Mouse (Mus musculus) limb, embryonic 10.5 days (tissue): ENCODE results near the gene Mfrp. TPM values are rescaled to one million over a fixed set of nuclear protein-coding genes. Genes with fewer than 3 reads are reported as not detected.
"Not testable (repeated sequence)": the region's sequence is repeated elsewhere in the genome, so short reads cannot be mapped to it uniquely, and the experiment has no call there.

ENCODE experiments used
- DNase-seq: peaks from one replicate; pipeline ENCODE4 v3.0.0-alpha.2; 2017; ENCODE audit warnings: low spot score
- H3K27ac ChIP-seq: fragments of 300-500 bp; sonication (generic); 2 replicates; pipeline ENCODE4 v1.5.1; 2016; ENCODE audit warnings: mild to moderate bottlenecking
- H3K27me3 ChIP-seq: fragments of 300-500 bp; sonication (generic); 2 replicates; pipeline ENCODE4 v1.6.1; 2016; ENCODE audit warnings: low read depth, mild to moderate bottlenecking; ENCODE audit not compliant: poor library complexity, severe bottlenecking
- H3K36me3 ChIP-seq: fragments of 300-500 bp; sonication (generic); 2 replicates; pipeline ENCODE4 v1.6.1; 2016; ENCODE audit warnings: mild to moderate bottlenecking, moderate library complexity
- H3K4me1 ChIP-seq: fragments of 300-500 bp; sonication (generic); 2 replicates; pipeline ENCODE4 v1.6.1; 2016
- H3K4me3 ChIP-seq: fragments of 300-500 bp; sonication (generic); 2 replicates; pipeline ENCODE4 v1.5.1; 2016; ENCODE audit warnings: mild to moderate bottlenecking, moderate library complexity
- H3K9me3 ChIP-seq: fragments of 300-500 bp; sonication (generic); replicated peaks from 2 replicates; pipeline ENCODE4 v1.6.1; 2016; ENCODE audit warnings: mild to moderate bottlenecking
- WGBS: fragments of 180-500 bp; shearing (Covaris S2); methylation state at CpG from one replicate; pipeline ENCODE4 v1.1.7; 2016; 5-methylcytosine and 5-hydroxymethylcytosine counted together
- polyA plus RNA-seq: library from polyadenylated mRNA; unstranded; fragments of >200 nt; fragmentation: Nextera tagmentation; extraction: Ambion mirVana; gene quantifications from 2 replicates; pipeline ENCODE4 v1.2.1, GENCODE M21; 2016

Gene Mfrp
- polyA plus RNA-seq, 1 experiment from 2014 or later, result 0.13 TPM

DNA sequence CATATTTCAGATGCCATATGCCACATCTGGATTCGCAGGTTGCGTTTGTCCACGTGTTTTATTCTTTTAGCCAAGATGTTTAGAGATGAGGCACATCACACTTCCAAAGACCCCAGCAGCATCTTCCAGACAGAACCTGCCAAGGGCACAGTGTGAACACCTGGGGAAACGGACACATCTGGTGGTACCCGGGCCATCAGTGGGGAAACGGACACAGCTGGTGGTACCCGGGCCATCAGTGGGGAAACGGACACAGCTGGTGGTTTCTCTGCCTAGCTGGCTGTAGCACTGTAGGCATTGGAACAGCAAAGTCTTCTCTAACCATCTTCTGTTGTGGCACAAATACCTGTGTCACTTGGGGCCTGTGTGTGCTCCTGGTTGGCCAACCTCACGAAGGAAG lies 5.7 kb upstream of the Mfrp start:
- no peak for DNase-seq
- Histone ChIP-seq H3K27ac (no peak overlapping the region), H3K36me3 (peaks cover 29% of the 10 kb centered on the region), H3K4me3 (no peak overlapping the region), H3K9me3 (no peaks in the 10 kb centered on the region), H3K27me3 (no peaks in the 10 kb centered on the region), H3K4me1 (peaks cover 9% of the 10 kb centered on the region)
- 93% methylated on average over 9 of the region's 9 CpGs for WGBS

DNA sequence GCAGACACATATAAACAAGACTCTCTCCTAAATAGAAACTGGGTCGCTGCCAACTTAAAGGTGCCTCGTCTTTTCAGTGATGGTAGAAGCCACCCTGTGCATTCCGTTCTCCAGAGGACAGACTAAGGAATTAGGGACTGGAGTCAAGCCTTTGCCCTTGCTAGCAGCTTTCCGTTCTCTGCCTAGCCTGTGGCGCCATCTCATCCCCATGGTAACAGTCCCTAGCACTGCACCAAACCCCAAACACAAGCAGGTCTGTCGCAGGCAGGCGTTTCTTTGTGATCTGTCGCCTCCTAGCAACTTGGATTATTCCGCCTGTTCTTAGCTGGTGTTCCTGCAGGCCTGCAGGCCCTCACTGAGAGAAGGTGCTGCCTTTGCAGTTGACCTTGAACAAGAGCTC lies 5.0 kb upstream of the Mfrp start:
- Histone ChIP-seq H3K27me3 (no peaks in the 10 kb centered on the region), H3K27ac (no peak overlapping the region), H3K4me1 (peaks cover 13% of the 10 kb centered on the region), H3K9me3 (no peaks in the 10 kb centered on the region), H3K36me3 (peaks cover 28% of the 10 kb centered on the region), H3K4me3 (no peak overlapping the region)
- WGBS, result 38% methylated on average over 9 of the region's 9 CpGs
- no peak for DNase-seq

DNA sequence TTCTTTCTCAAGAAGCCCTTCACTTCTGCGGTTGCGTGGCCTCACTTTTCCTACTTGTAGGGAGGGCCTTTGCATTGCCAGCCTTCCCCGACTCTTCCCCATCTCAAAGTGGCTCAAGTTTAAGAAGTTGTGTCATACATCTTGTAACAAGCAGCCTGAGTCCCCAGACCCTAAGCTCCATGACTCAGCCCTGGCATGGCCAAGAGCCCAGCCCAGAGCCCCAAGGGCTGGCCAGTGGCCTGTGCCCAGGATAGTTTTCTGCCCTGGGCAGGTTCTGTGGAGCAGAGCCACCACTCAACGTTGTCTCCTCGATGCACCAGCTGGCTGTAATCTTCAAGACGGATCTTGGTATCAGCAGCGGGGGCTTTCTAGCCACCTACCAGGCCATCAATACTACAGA lies 3.4 kb downstream of the Mfrp start:
- no peaks in the 10 kb centered on the region for H3K9me3 ChIP-seq
- H3K4me1 ChIP-seq, result peaks cover 55% of the 10 kb centered on the region
- no peak for DNase-seq
- no peak overlapping the region for H3K27ac ChIP-seq
- WGBS, result 94% methylated on average over 7 of the region's 7 CpGs
- no peaks in the 10 kb centered on the region for H3K27me3 ChIP-seq
- H3K36me3 ChIP-seq, result peaks cover 82% of the 10 kb centered on the region
- no peak overlapping the region for H3K4me3 ChIP-seq

DNA sequence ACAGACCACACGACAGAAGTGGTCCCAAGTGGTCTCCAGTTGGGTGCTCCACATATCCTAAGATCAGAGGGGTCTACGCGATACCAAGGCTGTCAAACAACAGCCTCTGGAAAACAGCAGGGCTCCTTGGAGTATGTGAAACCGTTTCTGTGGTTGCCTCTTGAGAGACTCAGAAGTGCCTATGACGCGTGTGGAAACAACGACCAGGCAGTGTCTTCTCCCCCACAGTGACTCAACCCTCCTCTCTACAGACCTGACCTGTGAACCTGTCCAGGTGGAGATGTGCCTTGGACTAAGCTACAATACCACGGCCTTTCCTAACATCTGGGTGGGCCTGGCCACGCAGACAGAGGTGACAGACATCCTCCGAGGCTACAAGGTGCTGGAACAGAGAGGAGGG lies 4.3 kb downstream of the Mfrp start:
- Histone ChIP-seq H3K27me3 (no peaks in the 10 kb centered on the region), H3K4me3 (no peak overlapping the region), H3K9me3 (no peaks in the 10 kb centered on the region), H3K36me3 (peaks cover 86% of the 10 kb centered on the region), H3K27ac (no peak overlapping the region), H3K4me1 (peaks cover 64% of the 10 kb centered on the region)
- no peak for DNase-seq
- 89% methylated on average over 10 of the region's 10 CpGs for WGBS

DNA sequence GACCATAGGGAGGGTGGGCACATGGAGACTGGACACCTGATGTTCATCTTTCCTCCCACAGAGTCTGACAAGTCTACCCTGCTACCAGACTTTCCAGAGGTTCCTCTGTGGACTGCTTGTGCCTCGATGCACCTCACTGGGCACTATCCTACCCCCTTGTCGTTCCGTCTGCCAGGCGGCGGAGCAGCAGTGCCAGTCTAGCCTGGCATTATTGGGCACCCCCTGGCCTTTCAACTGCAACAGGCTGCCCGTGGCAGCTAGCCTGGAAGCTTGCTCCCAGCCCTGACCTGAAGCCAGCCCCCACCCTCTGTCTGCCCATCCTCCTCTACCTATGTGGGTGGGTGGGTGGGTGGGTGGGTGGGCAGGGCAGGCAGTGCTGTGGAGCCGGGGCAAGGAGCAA lies 4.7 kb downstream of the Mfrp start:
- Histone ChIP-seq H3K9me3 (no peaks in the 10 kb centered on the region), H3K4me3 (no peak overlapping the region), H3K27ac (no peak overlapping the region), H3K27me3 (no peaks in the 10 kb centered on the region), H3K4me1 (peaks cover 64% of the 10 kb centered on the region), H3K36me3 (peaks cover 85% of the 10 kb centered on the region)
- no peak for DNase-seq
- 92% methylated on average over 7 of the region's 7 CpGs for WGBS

DNA sequence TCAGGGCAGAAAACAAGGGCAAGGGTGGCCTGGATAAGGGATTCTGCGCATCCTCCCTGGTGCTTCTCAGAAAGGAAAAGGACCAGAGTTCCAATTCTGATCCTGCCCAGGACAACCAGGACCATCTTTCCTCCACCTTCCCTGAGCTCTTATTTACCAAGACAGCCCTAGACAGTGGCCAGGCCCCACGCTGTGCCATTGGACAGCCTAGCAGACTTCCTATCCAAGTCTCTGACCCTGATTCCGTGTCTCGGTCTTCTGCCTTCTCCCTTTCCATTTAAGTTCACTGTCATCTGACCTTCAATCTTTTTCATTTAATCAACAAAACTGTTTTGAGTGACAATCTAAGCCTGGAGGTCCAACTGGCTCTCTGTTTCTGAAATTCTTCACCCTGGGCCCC lies 5.1 kb downstream of the Mfrp start:
- Histone ChIP-seq H3K4me1 (peaks cover 61% of the 10 kb centered on the region), H3K36me3 (peaks cover 81% of the 10 kb centered on the region), H3K4me3 (no peak overlapping the region), H3K9me3 (no peaks in the 10 kb centered on the region), H3K27ac (peak overlapping the region; percentile 47; the same call in 1 of the 2 replicates), H3K27me3 (no peaks in the 10 kb centered on the region)
- WGBS, result 87% methylated on average over 4 of the region's 4 CpGs
- no peak for DNase-seq

DNA sequence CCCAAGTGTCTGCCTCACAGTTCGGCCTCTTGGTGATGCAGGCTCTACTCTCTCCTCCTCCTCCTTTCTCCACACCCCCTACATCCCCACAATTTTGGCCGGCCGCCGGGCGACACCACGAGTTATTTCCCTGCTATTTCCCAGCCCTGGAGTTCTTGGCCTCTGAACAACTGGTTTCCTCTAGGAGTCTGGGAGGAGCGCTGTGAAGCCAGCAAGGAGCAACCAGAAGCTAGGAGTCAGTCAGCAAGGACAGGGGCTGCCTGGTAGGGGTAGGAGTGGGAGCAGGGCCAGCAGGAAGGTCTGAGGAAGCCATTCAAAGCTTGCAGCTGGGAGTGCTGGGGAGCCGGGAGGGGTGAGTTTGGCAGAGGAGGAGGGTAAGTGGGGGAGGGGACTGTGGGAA lies 5.6 kb downstream of the Mfrp start, which contains the start of gene C1qtnf5:
Gene C1qtnf5, plus strand, starts transcription at position 136 of the 400 bp plus-strand sequence.
- Histone ChIP-seq H3K9me3 (no peaks in the 10 kb centered on the region), H3K27ac (peak within 1 kb of the TSS; percentile 47), H3K4me1 (peaks cover 61% of the 10 kb centered on the region), H3K27me3 (no peaks in the 10 kb centered on the region), H3K36me3 (peaks cover 79% of the 10 kb centered on the region), H3K4me3 (peak within 1 kb of the TSS; percentile 16; the same call in 1 of the 2 replicates)
- 36% methylated on average over 8 of the region's 8 CpGs for WGBS
- no peak for DNase-seq

DNA sequence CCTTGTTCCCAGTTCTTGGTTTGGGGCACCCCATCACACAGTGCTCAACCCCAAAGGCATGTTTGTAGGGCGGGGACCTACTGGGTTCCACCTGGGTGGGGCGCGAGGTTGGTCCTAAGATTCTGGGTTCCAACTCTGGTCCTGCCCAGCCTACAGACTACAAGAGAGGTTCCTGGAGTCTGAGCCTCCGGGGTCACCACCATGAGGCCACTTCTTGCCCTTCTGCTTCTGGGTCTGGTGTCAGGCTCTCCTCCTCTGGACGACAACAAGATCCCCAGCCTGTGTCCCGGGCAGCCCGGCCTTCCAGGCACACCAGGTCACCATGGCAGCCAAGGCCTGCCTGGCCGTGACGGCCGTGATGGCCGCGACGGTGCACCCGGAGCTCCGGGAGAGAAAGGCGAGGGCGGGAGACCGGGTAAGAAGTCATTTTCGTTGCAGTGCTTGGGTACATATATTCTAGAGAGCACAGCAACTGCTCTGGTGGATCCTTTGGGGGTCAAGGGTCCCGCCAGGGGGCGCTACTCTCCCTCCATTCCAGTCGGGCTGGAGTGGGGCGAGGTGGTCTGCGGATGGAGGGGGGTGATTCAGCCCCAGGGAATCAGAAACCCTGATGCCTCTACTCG lies 6.1 kb downstream of the Mfrp start:
- H3K9me3 ChIP-seq, result no peaks in the 10 kb centered on the region
- peak; percentile 65 for DNase-seq
- H3K36me3 ChIP-seq, result peaks cover 74% of the 10 kb centered on the region
- WGBS, result 43% methylated on average over 25 of the region's 25 CpGs
- H3K27ac ChIP-seq, result peak overlapping the region; percentile 47
- peaks cover 61% of the 10 kb centered on the region for H3K4me1 ChIP-seq
- H3K4me3 ChIP-seq, result peak overlapping the region; percentile 16; the same call in 1 of the 2 replicates
- H3K27me3 ChIP-seq, result no peaks in the 10 kb centered on the region

DNA sequence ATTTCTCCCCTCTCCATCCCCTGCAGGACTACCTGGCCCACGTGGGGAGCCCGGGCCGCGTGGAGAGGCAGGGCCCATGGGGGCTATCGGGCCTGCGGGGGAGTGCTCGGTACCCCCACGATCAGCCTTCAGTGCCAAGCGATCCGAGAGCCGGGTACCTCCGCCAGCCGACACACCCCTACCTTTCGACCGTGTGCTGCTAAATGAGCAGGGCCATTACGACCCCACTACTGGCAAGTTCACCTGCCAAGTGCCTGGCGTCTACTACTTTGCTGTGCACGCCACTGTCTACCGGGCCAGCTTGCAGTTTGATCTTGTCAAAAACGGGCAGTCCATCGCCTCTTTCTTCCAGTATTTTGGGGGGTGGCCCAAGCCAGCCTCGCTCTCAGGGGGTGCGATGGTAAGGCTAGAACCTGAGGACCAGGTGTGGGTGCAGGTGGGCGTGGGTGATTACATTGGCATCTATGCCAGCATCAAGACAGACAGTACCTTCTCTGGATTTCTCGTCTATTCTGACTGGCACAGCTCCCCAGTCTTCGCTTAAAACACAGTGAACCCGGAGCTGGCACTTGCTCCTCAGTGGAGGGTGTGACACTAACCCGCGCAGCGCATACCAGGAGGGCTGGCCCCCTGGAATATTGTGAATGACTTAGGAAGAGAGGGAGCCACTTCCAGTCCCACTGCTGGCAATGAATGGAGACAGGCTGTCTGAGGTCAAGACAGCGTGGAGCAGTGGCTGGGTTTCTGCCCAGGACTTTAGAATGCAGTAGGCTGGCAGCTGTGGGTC lies 6.9 kb downstream of the Mfrp start:
- Histone ChIP-seq H3K36me3 (peaks cover 67% of the 10 kb centered on the region), H3K4me1 (peaks cover 59% of the 10 kb centered on the region), H3K4me3 (peak overlapping the region; percentile 37; the same call in 1 of the 2 replicates), H3K27ac (0 out of 2 replicates have a peak overlapping the region, but pooled peaks have one; percentile 46), H3K27me3 (no peaks in the 10 kb centered on the region), H3K9me3 (no peaks in the 10 kb centered on the region)
- no peak for DNase-seq
- WGBS, result 83% methylated on average over 30 of the region's 31 CpGs

DNA sequence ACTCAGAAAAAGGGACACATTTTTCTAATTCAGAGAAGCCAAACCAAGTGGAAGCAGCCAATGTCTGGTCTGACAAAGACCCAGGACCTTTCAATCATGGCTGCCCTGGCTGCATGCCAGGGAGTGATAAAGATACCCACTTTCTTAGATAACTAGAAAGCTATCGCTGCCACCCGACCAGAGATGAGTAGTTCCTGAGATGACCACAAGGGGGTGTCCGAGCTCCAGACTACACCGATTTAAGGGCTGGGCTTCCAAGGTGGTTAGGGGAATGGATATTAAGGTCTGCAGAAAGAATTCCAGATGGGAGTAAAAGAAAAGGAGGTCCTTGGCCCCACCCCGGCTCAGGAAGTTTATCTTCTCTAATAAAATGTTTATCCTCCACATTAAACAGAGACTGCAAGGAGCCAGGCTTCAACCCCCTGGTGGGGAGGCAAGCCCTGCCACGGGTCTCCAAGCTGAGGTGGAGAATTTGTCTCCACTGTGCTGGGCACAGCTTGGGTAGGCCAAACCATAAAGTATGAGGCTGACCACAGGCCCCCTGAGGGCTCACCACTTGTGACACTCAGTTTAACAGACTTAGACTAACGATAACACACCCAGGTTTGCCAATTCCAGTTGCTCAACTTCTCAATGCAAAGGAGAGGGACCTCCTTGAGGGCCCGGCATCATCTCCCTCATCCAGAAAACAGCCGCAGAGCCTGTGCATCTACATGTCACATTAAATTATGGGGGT lies 8.0 kb downstream of the Mfrp start:
- DNase-seq, result peak; percentile 81
- H3K36me3 ChIP-seq, result peaks cover 60% of the 10 kb centered on the region
- H3K9me3 ChIP-seq, result no peaks in the 10 kb centered on the region
- no peaks in the 10 kb centered on the region for H3K27me3 ChIP-seq
- peak overlapping the region; percentile 37 for H3K4me3 ChIP-seq
- 28% methylated on average over 9 of the region's 9 CpGs for WGBS
- H3K27ac ChIP-seq, result no peak overlapping the region
- H3K4me1 ChIP-seq, result peaks cover 59% of the 10 kb centered on the region

DNA sequence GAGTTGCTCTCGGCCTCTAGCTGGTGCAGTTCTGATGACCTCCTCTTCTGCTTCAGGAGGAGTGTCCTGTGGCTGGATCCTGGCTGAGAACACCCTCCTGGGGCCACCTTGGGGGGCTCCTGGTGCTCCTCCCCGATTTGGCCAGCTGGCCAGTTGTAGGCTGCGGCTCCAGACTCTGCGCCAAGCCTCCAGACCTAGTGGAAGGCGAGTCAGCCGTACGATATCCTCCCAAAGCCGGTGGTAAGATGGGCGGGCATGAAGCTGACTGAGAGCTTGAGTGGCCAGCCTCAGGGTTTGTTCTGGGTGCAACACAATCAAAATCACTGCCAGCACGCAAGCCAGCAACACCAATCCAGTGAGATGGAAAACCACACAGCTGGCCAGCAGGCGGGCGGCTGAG lies 10.4 kb downstream of the Mfrp start:
- Histone ChIP-seq H3K4me3 (peak overlapping the region; percentile 85), H3K4me1 (peaks cover 52% of the 10 kb centered on the region), H3K36me3 (peaks cover 37% of the 10 kb centered on the region)
- not testable (repeated sequence) for DNase-seq, H3K27me3 ChIP-seq, H3K9me3 ChIP-seq, H3K27ac ChIP-seq
- WGBS, result 84% methylated on average over 10 of the region's 12 CpGs

DNA sequence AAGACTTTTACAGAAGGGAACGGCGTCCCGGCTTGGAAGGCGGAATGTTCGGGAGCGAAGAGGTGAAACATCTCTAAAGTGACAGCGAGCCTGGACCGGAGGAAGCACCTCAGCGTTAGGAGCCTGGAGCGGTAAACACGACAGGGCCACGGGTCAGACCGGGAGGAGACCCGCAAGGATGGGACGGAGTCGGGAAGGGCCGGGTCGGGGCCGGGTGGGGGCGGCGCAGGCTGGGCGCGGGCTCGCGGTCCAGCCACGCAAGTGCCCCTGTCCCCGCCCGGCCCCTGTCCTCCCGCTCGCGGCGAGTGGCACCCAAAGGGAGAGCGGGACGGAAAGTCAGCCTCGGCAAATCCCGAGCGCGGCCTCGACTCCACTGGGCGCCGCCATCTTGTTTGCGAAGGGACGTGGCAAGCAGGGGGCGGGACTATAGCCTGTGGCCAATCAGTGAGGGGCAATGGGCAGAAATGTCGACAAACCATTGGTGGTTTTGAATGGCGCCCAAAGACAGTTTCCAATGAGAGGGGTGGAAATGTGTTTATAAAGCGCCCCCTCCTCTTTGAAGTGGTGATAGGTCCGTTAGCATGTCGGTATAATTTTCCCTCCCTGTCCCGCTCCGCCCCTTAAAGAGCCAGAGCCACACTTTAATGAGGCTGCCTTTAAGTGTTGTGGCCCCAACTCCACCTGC lies 11.7 kb downstream of the Mfrp start, which contains the start of the genes Gm49380 and Rnf26:
Gene Gm49380, minus strand, starts transcription at position 396 of the 685 bp plus-strand sequence.
Gene Rnf26, minus strand, starts transcription at position 413 of the 685 bp plus-strand sequence.
- Histone ChIP-seq H3K27me3 (no peaks in the 10 kb centered on the region), H3K9me3 (no peaks in the 10 kb centered on the region), H3K27ac (peak within 1 kb of the TSS; percentile 93), H3K4me3 (peak within 1 kb of the TSS; percentile 85), H3K36me3 (peaks cover 23% of the 10 kb centered on the region), H3K4me1 (peaks cover 38% of the 10 kb centered on the region)
- peak; percentile 93 for DNase-seq
- WGBS, result under 1% methylated on average over 51 of the region's 51 CpGs
